Mouse (Mus musculus): ENCODE results near the gene Kif6. TPM values are rescaled to one million over a fixed set of nuclear protein-coding genes. Genes with fewer than 3 reads are reported as not detected.
A peak's percentile ranks its signal among the peaks of the same experiment; 100 is the strongest.

Gene Kif6
- polyA plus RNA-seq, 1 experiment from 2014 or later = 2.6 TPM

DNA sequence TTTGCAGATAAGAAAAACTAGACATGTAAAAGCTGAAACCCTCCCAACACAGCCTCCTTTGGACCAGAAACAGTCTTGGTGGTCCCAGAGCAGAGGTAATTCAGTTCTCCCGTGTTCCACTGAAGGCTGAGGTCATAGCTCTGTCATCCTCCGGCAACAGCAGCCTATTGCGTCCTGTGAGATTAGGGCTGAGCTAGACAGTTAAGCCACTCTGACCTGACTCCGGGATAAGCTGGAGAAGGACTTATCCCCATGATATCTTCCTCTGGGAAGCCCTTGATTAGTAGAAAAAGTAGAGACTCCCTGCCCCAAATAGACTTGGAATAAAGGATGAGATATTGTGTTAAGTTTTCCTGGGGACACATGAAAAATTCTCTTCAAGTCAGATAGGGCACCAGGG lies 319.6 kb downstream of the Kif6 start:
- H3K27me3 ChIP-seq (ENCODE audit: insufficient read depth, poor library complexity, severe bottlenecking) = peaks cover 8% of the 10 kb centered on the region
- no peak for DNase-seq (ENCODE audit: low spot score)
- 77% methylated on average over 4 of the region's 4 CpGs for WGBS
- no peak overlapping the region for H3K27ac ChIP-seq
- H3K4me3 ChIP-seq = no peak overlapping the region
- no peaks in the 10 kb centered on the region for H3K36me3 ChIP-seq
- peaks cover 13% of the 10 kb centered on the region for H3K4me1 ChIP-seq (replicated peaks)
- H3K9me3 ChIP-seq = no peaks in the 10 kb centered on the region

GRCm38 (mm10) chr17:49935602-49936205 lies 320.8 kb downstream of the Kif6 start:
- DNase-seq (ENCODE audit: low spot score) = peak; percentile 81
- 0 out of 2 replicates have a peak overlapping the region, but pooled peaks have one; percentile 13 for H3K4me3 ChIP-seq
- peaks cover 13% of the 10 kb centered on the region for H3K4me1 ChIP-seq (replicated peaks)
- H3K27me3 ChIP-seq (ENCODE audit: insufficient read depth, poor library complexity, severe bottlenecking) = peaks cover 8% of the 10 kb centered on the region
- H3K36me3 ChIP-seq = no peaks in the 10 kb centered on the region
- peak overlapping the region; percentile 45; the same call in 1 of the 2 replicates for H3K27ac ChIP-seq
- H3K9me3 ChIP-seq = no peaks in the 10 kb centered on the region
- WGBS = 2% methylated on average over 4 of the region's 4 CpGs

DNA sequence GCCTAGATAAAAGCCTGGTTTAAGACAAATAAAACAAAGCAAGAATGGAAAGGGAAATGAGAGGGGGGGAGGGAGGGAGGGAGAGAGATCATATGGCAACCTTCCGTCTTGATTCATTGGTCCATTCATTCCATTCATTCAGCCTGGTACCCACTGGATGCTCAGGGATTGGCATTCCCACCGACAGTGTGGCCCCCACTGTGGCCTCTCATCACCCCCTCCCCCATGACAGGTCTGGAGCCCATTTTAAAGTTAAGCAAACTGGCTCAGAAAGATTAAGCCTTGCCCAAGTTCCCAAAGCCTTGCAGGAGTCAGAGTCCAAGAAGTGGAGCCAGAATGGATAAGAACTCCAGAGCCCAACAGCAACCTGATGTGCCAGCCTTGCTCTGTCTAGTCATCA lies 321.3 kb downstream of the Kif6 start:
- Histone ChIP-seq H3K4me3 (0 out of 2 replicates have a peak overlapping the region, but pooled peaks have one; percentile 13), H3K36me3 (no peaks in the 10 kb centered on the region), H3K27ac (peak overlapping the region; percentile 45; the same call in 1 of the 2 replicates), H3K9me3 (no peaks in the 10 kb centered on the region), H3K27me3 (ENCODE audit: insufficient read depth, poor library complexity, severe bottlenecking) (peaks cover 8% of the 10 kb centered on the region), H3K4me1 (replicated peaks) (peaks cover 13% of the 10 kb centered on the region)
- no peak for DNase-seq (ENCODE audit: low spot score)
- 9% methylated on average over 2 of the region's 2 CpGs for WGBS

DNA sequence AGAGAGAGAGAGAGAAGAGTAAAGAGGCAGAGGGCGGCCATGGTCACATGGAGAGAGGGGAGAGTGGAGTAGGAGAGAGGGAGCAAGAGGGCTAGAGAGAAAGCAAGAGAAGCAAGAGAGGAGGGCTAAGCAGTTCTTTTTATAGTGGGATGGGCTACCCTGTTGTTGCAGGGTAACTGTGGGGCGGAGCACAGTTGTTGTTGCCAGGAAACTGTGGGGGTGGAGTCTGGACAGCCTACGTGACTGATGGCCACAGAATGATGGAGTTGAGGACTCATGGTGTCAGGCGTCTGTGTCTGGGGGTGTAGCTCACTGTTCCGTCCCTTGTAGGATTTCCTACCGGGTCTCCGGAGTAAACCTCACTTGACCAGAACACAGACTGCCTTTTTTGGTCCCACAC lies 324.2 kb downstream of the Kif6 start:
- Histone ChIP-seq H3K36me3 (no peaks in the 10 kb centered on the region), H3K27ac (peak overlapping the region; percentile 6; the same call in 1 of the 2 replicates), H3K9me3 (no peaks in the 10 kb centered on the region), H3K4me3 (no peak overlapping the region), H3K27me3 (ENCODE audit: insufficient read depth, poor library complexity, severe bottlenecking) (peaks cover 8% of the 10 kb centered on the region), H3K4me1 (replicated peaks) (peaks cover 13% of the 10 kb centered on the region)
- peak; percentile 10 for DNase-seq (ENCODE audit: low spot score)
- 64% methylated on average over 7 of the region's 7 CpGs for WGBS

DNA sequence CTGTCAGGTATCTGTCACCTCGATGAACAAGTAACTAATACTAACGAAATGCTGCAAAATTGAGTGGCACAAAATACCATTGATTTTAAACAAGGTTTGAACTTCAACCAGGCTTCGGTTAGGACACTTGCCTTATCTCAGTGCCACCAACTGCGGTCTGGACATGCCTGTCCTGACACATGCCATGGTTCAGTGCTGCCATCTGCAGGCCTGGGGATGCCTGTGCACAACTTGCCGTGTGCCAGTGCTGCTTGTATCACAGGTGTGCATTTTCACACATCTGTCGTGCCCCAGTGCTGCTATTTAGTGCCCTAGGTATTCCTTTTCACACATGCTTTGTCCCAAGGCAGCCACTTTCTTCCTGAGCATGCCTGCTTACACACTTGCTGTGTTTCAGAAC lies 327.7 kb downstream of the Kif6 start:
- Histone ChIP-seq H3K9me3 (no peaks in the 10 kb centered on the region), H3K27ac (no peak overlapping the region), H3K36me3 (no peaks in the 10 kb centered on the region), H3K4me3 (no peak overlapping the region), H3K4me1 (replicated peaks) (peaks cover 9% of the 10 kb centered on the region; the same call in 1 of the 2 replicates), H3K27me3 (ENCODE audit: insufficient read depth, poor library complexity, severe bottlenecking) (no peaks in the 10 kb centered on the region)
- peak; percentile 28 for DNase-seq (ENCODE audit: low spot score)
- 73% methylated on average over 6 of the region's 6 CpGs for WGBS

DNA sequence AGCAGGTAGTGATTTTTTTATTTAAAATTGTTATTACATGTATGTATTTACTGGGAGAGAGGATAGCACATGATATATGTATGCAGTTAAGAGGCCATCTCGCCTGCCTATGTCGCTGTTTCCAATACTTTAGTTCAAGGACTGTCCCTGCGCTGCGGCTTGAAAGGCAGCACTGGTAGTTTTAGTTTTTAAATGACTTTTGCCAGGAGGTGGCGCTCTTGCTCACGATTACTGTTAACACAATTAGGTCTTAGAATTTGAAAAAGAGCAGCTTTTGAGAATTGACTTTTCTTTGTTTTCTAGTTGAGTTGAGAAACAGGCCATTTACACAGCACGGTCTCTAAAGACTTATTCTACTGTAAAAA lies 336.5 kb downstream of the Kif6 start:
- Histone ChIP-seq H3K27ac (peak overlapping the region; percentile 75; the same call in 1 of the 2 replicates), H3K27me3 (ENCODE audit: insufficient read depth, poor library complexity, severe bottlenecking) (no peaks in the 10 kb centered on the region), H3K4me3 (peak overlapping the region; percentile 41), H3K4me1 (replicated peaks) (peaks cover 14% of the 10 kb centered on the region), H3K36me3 (no peaks in the 10 kb centered on the region), H3K9me3 (no peaks in the 10 kb centered on the region)
- WGBS = 8% methylated on average over 7 of the region's 7 CpGs
- peak; percentile 69 for DNase-seq (ENCODE audit: low spot score)

- Histone ChIP-seq H3K36me3 (no peaks in the 10 kb centered on the region), H3K27ac (peak overlapping the region; percentile 75), H3K4me1 (replicated peaks) (peaks cover 14% of the 10 kb centered on the region), H3K27me3 (ENCODE audit: insufficient read depth, poor library complexity, severe bottlenecking) (no peaks in the 10 kb centered on the region), H3K9me3 (no peaks in the 10 kb centered on the region), H3K4me3 (peak overlapping the region; percentile 41)
- 42% methylated on average over 22 of the region's 22 CpGs for WGBS
- DNase-seq (ENCODE audit: low spot score) = peak; percentile 25
These were observed 337.1 kb downstream of the Kif6 start for GRCm38 (mm10) chr17:49951856-49952607.

GRCm38 (mm10) chr17:49959021-49959420 lies 344.1 kb downstream of the Kif6 start:
- no peak for DNase-seq (ENCODE audit: low spot score)
- Histone ChIP-seq H3K27me3 (ENCODE audit: insufficient read depth, poor library complexity, severe bottlenecking) (no peaks in the 10 kb centered on the region), H3K9me3 (no peaks in the 10 kb centered on the region), H3K27ac (no peak overlapping the region), H3K36me3 (no peaks in the 10 kb centered on the region), H3K4me1 (replicated peaks) (no peaks in the 10 kb centered on the region), H3K4me3 (no peak overlapping the region)

Other genes with a start within 250 kb of the Kif6 start
- gene Mocs1, start 186.8 kb upstream of the Kif6 start, polyA plus RNA-seq (2016; fragmentation: Nextera tagmentation; extraction: Ambion mirVana) = 5.3 and 6.0 TPM in 2 replicates
- 2.2 and 2.6 TPM in 2 replicates for gene Daam2, start 50.8 kb upstream of the Kif6 start, polyA plus RNA-seq (2016; fragmentation: Nextera tagmentation; extraction: Ambion mirVana)